Mouse (Mus musculus) heart, adult 2 months (tissue): ENCODE results near the gene Krtap4-7.

ENCODE experiments used
- CTCF ChIP-seq: fragments of 200-600 bp; IDR thresholded peaks from 2 replicates; pipeline ENCODE4 v1.8.1; 2022; ENCODE audit warnings: antibody characterized with exemption, mild to moderate bottlenecking, moderate library complexity
- EP300 ChIP-seq: fragments of 200-500 bp; IDR thresholded peaks from 2 replicates; pipeline ENCODE4 v1.6.1; 2011; ENCODE audit warnings: low read depth, low read length, control low read depth; ENCODE audit not compliant: insufficient read depth
- POLR2A ChIP-seq: fragments of 200-500 bp; IDR thresholded peaks from 2 replicates; pipeline ENCODE4 v1.6.1; 2011; ENCODE audit warnings: mild to moderate bottlenecking, low read depth, low read length, control low read depth; ENCODE audit not compliant: insufficient read depth

GRCm38 (mm10) chr11:99662802-99663201 is 18.9 kb upstream of the Krtap4-7 start:
- TF ChIP-seq POLR2A (no peak), CTCF (no peak), EP300 (no peak)
